In genomic region chr12:54200172-54200571, GRCm38 (mm10) we compare ENCODE assay signal across 8 mouse cellular contexts. TPM values are rescaled to one million over a fixed set of nuclear protein-coding genes. Genes with fewer than 3 reads are reported as not detected.
DNase-seq lines count a peak whose midpoint lies in the region; ATAC-seq and TF ChIP-seq lines count a peak whose summit lies in the region.

No protein-coding gene starts in this region.

- peak; percentile 22 to 64 for DNase-seq in heart, adult 18-20 months
- DNase-seq in heart, adult 8-10 months (ENCODE audit: low spot score) = no peak
- peak; percentile 22 for DNase-seq in right cerebral cortex, postnatal 14 days
- no peak for DNase-seq in right cerebral cortex, postnatal 25 days
- peak; percentile 69 for DNase-seq in lung, postnatal 0 days (ENCODE audit: low spot score)
- no peak for DNase-seq in frontal cortex, postnatal 10 days (ENCODE audit: low spot score in 2 of 2)
- no peak for DNase-seq in cerebellum, adult 9-10 months

- 21% methylated on average over 4 of the region's 4 CpGs for WGBS in lung, postnatal 0 days

- no peak overlapping the region for H3K4me3 ChIP-seq in embryonic fibroblast, embryonic 13.5 days (ENCODE audit: insufficient read depth, low read length)
- 0 out of 2 replicates have a peak overlapping the region, but pooled peaks have one; percentile 5 for H3K4me3 ChIP-seq in lung, postnatal 0 days (ENCODE audit: low read depth, low read length)

- H3K4me1 ChIP-seq in embryonic fibroblast, embryonic 13.5 days (ENCODE audit: control insufficient read depth, insufficient read depth, low read length) = peaks cover 21% of the 10 kb centered on the region
- H3K4me1 ChIP-seq in lung, postnatal 0 days (ENCODE audit: insufficient read depth, low read depth, low read length) = peaks cover 31% of the 10 kb centered on the region; the same call in 1 of the 2 replicates

- ATAC-seq in lung, postnatal 0 days = no peak

- H3K9ac ChIP-seq in lung, postnatal 0 days (replicated peaks; ENCODE audit: low read depth) = no peak overlapping the region

- H3K36me3 ChIP-seq in lung, postnatal 0 days (ENCODE audit: insufficient read depth, low read length) = no peaks in the 10 kb centered on the region

- H3K4me2 ChIP-seq in lung, postnatal 0 days (replicated peaks; ENCODE audit: low read depth, low read length) = peak overlapping the region; percentile 28; the same call in 1 of the 2 replicates

- TF ChIP-seq EP300 in lung, postnatal 0 days (IDR thresholded peaks at IDR 0.05) = no peak

- peak; percentile 24; the same call in 1 of the 2 replicates for TF ChIP-seq CTCF in embryonic fibroblast, embryonic 13.5 days (IDR thresholded peaks at IDR 0.05; ENCODE audit: borderline replicate concordance, insufficient read depth, low read length)
- peak; percentile 75 for TF ChIP-seq CTCF in lung, postnatal 0 days (IDR thresholded peaks at IDR 0.05)

- no peaks in the 10 kb centered on the region for H3K9me3 ChIP-seq in lung, postnatal 0 days (ENCODE audit: low read length)

- H3K27ac ChIP-seq in embryonic fibroblast, embryonic 13.5 days (ENCODE audit: insufficient read depth, low read length) = no peak overlapping the region
- peak overlapping the region; percentile 47; the same call in 1 of the 2 replicates for H3K27ac ChIP-seq in lung, postnatal 0 days (ENCODE audit: low read length)

- no peak for TF ChIP-seq POLR2A in embryonic fibroblast, embryonic 13.5 days (IDR thresholded peaks at IDR 0.05; ENCODE audit: low read depth, low read length)

- no peaks in the 10 kb centered on the region for H3K27me3 ChIP-seq in lung, postnatal 0 days (replicated peaks; ENCODE audit: insufficient read depth, low read length)

RNA-seq across cellular contexts. Expression of gene Egln3, which starts 3.5 kb away (rescaled TPM):
- total RNA-seq in heart, adult 18-20 months (2021) = 10 to 100 TPM; 63.6 to 77.8 TPM
- total RNA-seq in heart, adult 8-10 months (2022) = 100 to 1,000 TPM in 2 of 4 experiments, 10 to 100 TPM in 2; 67.8 to 139 (median 92.1) TPM
- 6.6 and 7.5 TPM in 2 replicates for polyA plus RNA-seq in embryonic fibroblast, embryonic 13.5 days (2011; ENCODE audit: insufficient read length, low read depth, missing spikeins)
- 5.2 and 5.4 TPM in 2 replicates for polyA plus RNA-seq in lung, postnatal 0 days (2015; fragmentation: Nextera tagmentation; extraction: Ambion mirVana)

Comparison
In these comparisons a context has a peak if more than half of its experiments do, and no peak if none do; other contexts are left out.
1. DNase-seq: peak in heart, adult 18-20 months (2 of 2), right cerebral cortex, postnatal 14 days (single experiment) and lung, postnatal 0 days (single experiment); none in heart, adult 8-10 months (single experiment), right cerebral cortex, postnatal 25 days (single experiment), frontal cortex, postnatal 10 days (0 of 2) and cerebellum, adult 9-10 months (single experiment).